Comparison of ENCODE assay signal across 25 mouse cellular contexts in the genomic region with DNA sequence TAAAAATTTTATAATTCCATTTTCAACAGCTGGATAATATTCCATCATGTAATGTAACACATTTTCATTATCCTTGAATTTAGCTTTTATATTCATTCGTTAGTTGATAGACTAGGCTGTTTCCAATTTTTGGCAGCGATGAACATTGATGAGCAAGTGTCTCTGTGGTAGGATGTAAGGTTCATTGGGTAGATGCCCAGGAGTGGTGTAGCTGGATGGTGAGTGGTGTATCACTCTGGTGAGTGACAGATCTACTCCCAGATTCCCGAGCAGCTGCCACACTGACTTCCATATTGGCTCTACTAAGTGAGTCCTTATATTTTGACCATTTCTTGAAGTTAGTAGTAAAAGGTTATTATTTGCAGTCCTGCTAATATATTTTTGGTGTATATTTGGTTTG.
DNase-seq lines count a peak whose midpoint lies in the region; ATAC-seq and TF ChIP-seq lines count a peak whose summit lies in the region.
"Had no signal": no experiment of that assay in that cellular context is flagged by ENCODE, and none has a peak within 500 bp of the region (broad histone marks: within the 10 kb centered on the region; RNA-seq: fewer than 3 reads in every experiment).

No protein-coding gene starts in this region.

- H3K9ac ChIP-seq in hindbrain, embryonic 14.5 days, result no peak overlapping the region
- H3K9ac ChIP-seq in hindbrain, postnatal 0 days (replicated peaks; ENCODE audit: low read length), result no peak overlapping the region
- H3K9ac ChIP-seq in forebrain, embryonic 12.5 days, result no peak overlapping the region
- H3K9ac ChIP-seq: embryonic facial prominence, embryonic 12.5 days; forebrain, embryonic 15.5 days had no signal

- WGBS in hindbrain, embryonic 14.5 days, result 98% methylated on average over 3 of the region's 3 CpGs
- 95% methylated on average over 3 of the region's 3 CpGs for WGBS in hindbrain, postnatal 0 days
- 93% methylated on average over 3 of the region's 3 CpGs for WGBS in forebrain, embryonic 12.5 days

- H3K27ac ChIP-seq in hindbrain, embryonic 14.5 days, result no peak overlapping the region
- H3K27ac ChIP-seq in hindbrain, postnatal 0 days, result no peak overlapping the region
- H3K27ac ChIP-seq in layer of hippocampus, adult 2 months, result no peak overlapping the region
- H3K27ac ChIP-seq in forebrain, embryonic 12.5 days, result no peak overlapping the region
- H3K27ac ChIP-seq: embryonic facial prominence, embryonic 10.5 days; embryonic facial prominence, embryonic 12.5 days; forebrain, embryonic 15.5 days had no signal

- H3K4me1 ChIP-seq in hindbrain, embryonic 14.5 days (replicated peaks; ENCODE audit: control insufficient read depth, insufficient read depth, low read length), result no peaks in the 10 kb centered on the region
- no peaks in the 10 kb centered on the region for H3K4me1 ChIP-seq in hindbrain, postnatal 0 days (ENCODE audit: insufficient read depth, low read length)
- H3K4me1 ChIP-seq in forebrain, embryonic 12.5 days, result no peaks in the 10 kb centered on the region
- H3K4me1 ChIP-seq: embryonic facial prominence, embryonic 10.5 days; embryonic facial prominence, embryonic 12.5 days; forebrain, embryonic 15.5 days had no signal

- no peaks in the 10 kb centered on the region for H3K36me3 ChIP-seq in hindbrain, embryonic 14.5 days (replicated peaks; ENCODE audit: control insufficient read depth, insufficient read depth)
- no peaks in the 10 kb centered on the region for H3K36me3 ChIP-seq in hindbrain, postnatal 0 days (ENCODE audit: insufficient read depth, low read length)
- no peaks in the 10 kb centered on the region for H3K36me3 ChIP-seq in forebrain, embryonic 12.5 days (replicated peaks)
- H3K36me3 ChIP-seq: embryonic facial prominence, embryonic 10.5 days; embryonic facial prominence, embryonic 12.5 days; forebrain, embryonic 15.5 days; G1E had no signal

- H3K4me2 ChIP-seq in hindbrain, embryonic 14.5 days (replicated peaks), result no peak overlapping the region
- no peak overlapping the region for H3K4me2 ChIP-seq in hindbrain, postnatal 0 days (ENCODE audit: low read depth, low read length)
- H3K4me2 ChIP-seq in forebrain, embryonic 12.5 days, result no peak overlapping the region
- H3K4me2 ChIP-seq: embryonic facial prominence, embryonic 12.5 days; forebrain, embryonic 15.5 days had no signal

- TF ChIP-seq CTCF in hindbrain, postnatal 0 days (IDR thresholded peaks at IDR 0.05; ENCODE audit: low read depth), result no peak
- TF ChIP-seq CTCF in layer of hippocampus, adult 2 months (conservative IDR thresholded peaks at IDR 0.05), result no peak

- DNase-seq in hindbrain, embryonic 14.5 days (ENCODE audit: low spot score), result peak; percentile 14
- DNase-seq in hindbrain, postnatal 0 days (ENCODE audit: low spot score), result no peak
- peak; percentile 44 to 46 for DNase-seq in layer of hippocampus, adult 2 months (ENCODE audit: low spot score in 2 of 2)
- DNase-seq in layer of hippocampus, adult 9-10 months (ENCODE audit: low spot score), result peak; percentile 16
- DNase-seq in layer of hippocampus, postnatal 36 days, result peak; percentile 18 to 25
- no peak for DNase-seq in retina, postnatal 1 day
- DNase-seq in gastrocnemius, adult 18-20 months (ENCODE audit: low spot score), result no peak
- DNase-seq: adrenal gland, adult 8-10 months; adrenal gland, postnatal 14 days; adrenal gland, postnatal 36 days; B cell, adult 2 months; cerebellum, adult 11-12 months; cerebellum, adult 2 months; cerebellum, adult 9-10 months; cerebellum, postnatal 10 days; cerebellum, postnatal 25 days had no signal

- no peaks in the 10 kb centered on the region for H3K27me3 ChIP-seq in hindbrain, embryonic 14.5 days (ENCODE audit: control insufficient read depth, insufficient read depth, low read length)
- H3K27me3 ChIP-seq in hindbrain, postnatal 0 days (ENCODE audit: insufficient read depth, low read length), result no peaks in the 10 kb centered on the region
- no peaks in the 10 kb centered on the region for H3K27me3 ChIP-seq in forebrain, embryonic 12.5 days
- H3K27me3 ChIP-seq: CH12.LX; embryonic facial prominence, embryonic 12.5 days; forebrain, embryonic 15.5 days; Patski had no signal

- ATAC-seq in hindbrain, embryonic 14.5 days (ENCODE audit: low FRiP score), result no peak
- ATAC-seq in hindbrain, postnatal 0 days, result no peak
- ATAC-seq in forebrain, embryonic 12.5 days (ENCODE audit: low FRiP score), result no peak
- ATAC-seq: activated CD4-positive, CD25-positive, alpha-beta regulatory T cell, adult 4 months; CD4-positive, CD25-positive, alpha-beta regulatory T cell, adult 4 months; forebrain, embryonic 15.5 days; Patski had no signal

- H3K4me3 ChIP-seq in hindbrain, embryonic 14.5 days (replicated peaks; ENCODE audit: low read length), result no peak overlapping the region
- H3K4me3 ChIP-seq in hindbrain, postnatal 0 days (ENCODE audit: low read length), result no peak overlapping the region
- no peak overlapping the region for H3K4me3 ChIP-seq in layer of hippocampus, adult 2 months
- no peak overlapping the region for H3K4me3 ChIP-seq in forebrain, embryonic 12.5 days (replicated peaks)
- H3K4me3 ChIP-seq: embryonic facial prominence, embryonic 10.5 days; embryonic facial prominence, embryonic 12.5 days; forebrain, embryonic 15.5 days had no signal

- no peaks in the 10 kb centered on the region for H3K9me3 ChIP-seq in hindbrain, embryonic 14.5 days (ENCODE audit: control insufficient read depth, low read length)
- no peaks in the 10 kb centered on the region for H3K9me3 ChIP-seq in hindbrain, postnatal 0 days (ENCODE audit: low read length)
- no peaks in the 10 kb centered on the region for H3K9me3 ChIP-seq in forebrain, embryonic 12.5 days
- H3K9me3 ChIP-seq: embryonic facial prominence, embryonic 10.5 days; embryonic facial prominence, embryonic 12.5 days; forebrain, embryonic 15.5 days; G1E had no signal

Comparison
In these comparisons a context has a peak if more than half of its experiments do, and no peak if none do; other contexts are left out.
1. DNase-seq: peak in hindbrain, embryonic 14.5 days (single experiment), layer of hippocampus, adult 2 months (2 of 2), layer of hippocampus, adult 9-10 months (single experiment) and layer of hippocampus, postnatal 36 days (2 of 2); none in hindbrain, postnatal 0 days (single experiment), retina, postnatal 1 day (single experiment) and gastrocnemius, adult 18-20 months (single experiment).